Mouse (Mus musculus): ENCODE results near the gene Fbxl15. TPM values are rescaled to one million over a fixed set of nuclear protein-coding genes. Genes with fewer than 3 reads are reported as not detected.
A peak's percentile ranks its signal among the peaks of the same experiment; 100 is the strongest.

The Fbxl15 gene
- polyA plus RNA-seq, 1 experiment from 2014 or later: 15.4 TPM

- ATAC-seq (ENCODE audit: insufficient number of reproducible peaks, insufficient read depth, low FRiP score, low TSS enrichment): no peak
- 55% methylated on average over 18 of the region's 18 CpGs for WGBS
- H3K27me3 ChIP-seq: peaks cover 21% of the 10 kb centered on the region
Measured at GRCm38 (mm10) chr19:46303251-46304215, 24.5 kb upstream of the Fbxl15 start.

DNA sequence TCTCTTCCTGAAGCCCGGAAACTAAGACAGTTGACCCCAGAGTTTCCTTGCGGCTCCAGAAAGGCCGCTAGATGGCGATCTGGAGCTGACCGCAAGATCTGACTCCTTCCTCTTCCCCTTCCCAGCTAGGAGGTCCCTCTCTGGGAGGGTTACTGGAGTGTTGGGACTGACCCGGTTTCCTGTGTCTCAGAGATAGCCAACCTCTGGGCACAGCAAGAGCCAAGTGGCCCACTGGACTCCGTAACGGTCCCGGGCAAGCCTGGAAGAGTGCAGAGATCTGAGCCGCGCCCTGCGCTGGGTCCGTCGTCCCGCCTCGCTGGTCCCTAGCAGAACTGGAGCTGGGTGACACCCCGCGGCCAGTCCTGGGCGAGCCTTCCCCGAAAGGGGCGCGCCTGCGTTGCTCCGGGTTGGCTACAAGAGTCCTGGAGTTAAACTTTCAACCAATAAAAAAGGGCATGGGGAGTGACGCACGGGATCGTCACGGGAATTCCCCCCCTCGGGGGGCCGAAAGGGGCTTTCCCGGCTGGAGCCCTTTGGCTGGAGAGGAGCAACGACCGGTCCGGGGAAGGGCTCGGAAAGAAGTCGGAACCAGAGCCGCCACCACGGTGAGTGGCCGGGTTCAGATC, 23.7 kb upstream of the Fbxl15 start, which contains the start of gene Nfkb2:
Nfkb2 (plus strand) TSS at position 105 of the 626 bp plus-strand sequence.
- peak within 1 kb of the TSS; percentile 66 for H3K4me3 ChIP-seq
- H3K9me3 ChIP-seq: no peaks in the 10 kb centered on the region
- H3K27ac ChIP-seq: peak within 1 kb of the TSS; percentile 80
- H3K4me1 ChIP-seq: peaks cover 22% of the 10 kb centered on the region
- H3K27me3 ChIP-seq: peaks cover 25% of the 10 kb centered on the region
- no peaks in the 10 kb centered on the region for H3K36me3 ChIP-seq
- under 1% methylated on average over 39 of the region's 39 CpGs for WGBS
- peak within 1 kb of the TSS; percentile 98 for H3K4me2 ChIP-seq (replicated peaks)
- peak; percentile 73 for ATAC-seq (ENCODE audit: insufficient number of reproducible peaks, insufficient read depth, low FRiP score, low TSS enrichment)
- H3K9ac ChIP-seq: peak within 1 kb of the TSS; percentile 68

More at GRCm38 (mm10) chr19:46303251-46304215, 24.5 kb upstream of the Fbxl15 start:
- Histone ChIP-seq H3K9ac (peak overlapping the region; percentile 68; the same call in 1 of the 2 replicates), H3K9me3 (no peaks in the 10 kb centered on the region), H3K4me3 (peak overlapping the region; percentile 66), H3K4me1 (peaks cover 18% of the 10 kb centered on the region), H3K27ac (peak overlapping the region; percentile 80; the same call in 1 of the 2 replicates), H3K36me3 (no peaks in the 10 kb centered on the region), H3K4me2 (replicated peaks) (peak overlapping the region; percentile 98)

GRCm38 (mm10) chr19:46304908-46305333, 23.1 kb upstream of the Fbxl15 start:
- Histone ChIP-seq H3K9me3 (no peaks in the 10 kb centered on the region), H3K27me3 (peaks cover 25% of the 10 kb centered on the region), H3K27ac (peak overlapping the region; percentile 80)

GRCm38 (mm10) chr19:46305432-46306267, 22.3 kb upstream of the Fbxl15 start:
- peaks cover 7% of the 10 kb centered on the region; the same call in 1 of the 2 replicates for H3K36me3 ChIP-seq
- under 1% methylated on average over 43 of the region's 43 CpGs for WGBS
- no peaks in the 10 kb centered on the region for H3K9me3 ChIP-seq
- H3K9ac ChIP-seq: peak overlapping the region; percentile 68
- 0 out of 2 replicates have a peak overlapping the region, but pooled peaks have one; percentile 80 for H3K27ac ChIP-seq
- ATAC-seq (ENCODE audit: insufficient number of reproducible peaks, insufficient read depth, low FRiP score, low TSS enrichment): peak; percentile 54
- H3K27me3 ChIP-seq: peaks cover 25% of the 10 kb centered on the region
- peak overlapping the region; percentile 98 for H3K4me2 ChIP-seq (replicated peaks)
- peaks cover 22% of the 10 kb centered on the region for H3K4me1 ChIP-seq
- peak overlapping the region; percentile 66 for H3K4me3 ChIP-seq

More at GRCm38 (mm10) chr19:46304908-46305333, 23.1 kb upstream of the Fbxl15 start:
- peak overlapping the region; percentile 66 for H3K4me3 ChIP-seq
- H3K36me3 ChIP-seq: 0 out of 2 replicates have a peak, but pooled peaks cover 2% of the 10 kb centered on the region
- peak overlapping the region; percentile 98 for H3K4me2 ChIP-seq (replicated peaks)
- ATAC-seq (ENCODE audit: insufficient number of reproducible peaks, insufficient read depth, low FRiP score, low TSS enrichment): 0 out of 2 replicates have a peak, but pooled peaks have one; percentile 8
- under 1% methylated on average over 34 of the region's 34 CpGs for WGBS
- peaks cover 22% of the 10 kb centered on the region for H3K4me1 ChIP-seq
- peak overlapping the region; percentile 68 for H3K9ac ChIP-seq

- Histone ChIP-seq H3K27me3 (peaks cover 25% of the 10 kb centered on the region), H3K9ac (peak overlapping the region; percentile 68), H3K4me2 (replicated peaks) (peak overlapping the region; percentile 98), H3K4me3 (peak overlapping the region; percentile 66), H3K4me1 (peaks cover 22% of the 10 kb centered on the region), H3K9me3 (no peaks in the 10 kb centered on the region), H3K27ac (no peak overlapping the region), H3K36me3 (peaks cover 13% of the 10 kb centered on the region; the same call in 1 of the 2 replicates)
- WGBS: 51% methylated on average over 5 of the region's 5 CpGs
- ATAC-seq (ENCODE audit: insufficient number of reproducible peaks, insufficient read depth, low FRiP score, low TSS enrichment): no peak
Measured at GRCm38 (mm10) chr19:46306268-46306610, 21.7 kb upstream of the Fbxl15 start.

- Histone ChIP-seq H3K36me3 (peaks cover 18% of the 10 kb centered on the region; the same call in 1 of the 2 replicates), H3K9me3 (no peaks in the 10 kb centered on the region), H3K4me1 (peaks cover 22% of the 10 kb centered on the region), H3K27me3 (peaks cover 25% of the 10 kb centered on the region), H3K9ac (no peak overlapping the region), H3K4me3 (no peak overlapping the region), H3K4me2 (replicated peaks) (0 out of 2 replicates have a peak overlapping the region, but pooled peaks have one; percentile 98), H3K27ac (no peak overlapping the region)
- WGBS: 92% methylated on average over 9 of the region's 9 CpGs
- no peak for ATAC-seq (ENCODE audit: insufficient number of reproducible peaks, insufficient read depth, low FRiP score, low TSS enrichment)
Measured at GRCm38 (mm10) chr19:46306751-46307289, 21.2 kb upstream of the Fbxl15 start.

- no peak overlapping the region for H3K9ac ChIP-seq
- no peak for ATAC-seq (ENCODE audit: insufficient number of reproducible peaks, insufficient read depth, low FRiP score, low TSS enrichment)
- no peak overlapping the region for H3K4me2 ChIP-seq (replicated peaks)
- 81% methylated on average over 16 of the region's 16 CpGs for WGBS
- H3K4me1 ChIP-seq: peaks cover 22% of the 10 kb centered on the region
- no peak overlapping the region for H3K4me3 ChIP-seq
- no peak overlapping the region for H3K27ac ChIP-seq
- peaks cover 29% of the 10 kb centered on the region for H3K27me3 ChIP-seq
- peaks cover 18% of the 10 kb centered on the region; the same call in 1 of the 2 replicates for H3K36me3 ChIP-seq
- H3K9me3 ChIP-seq: no peaks in the 10 kb centered on the region
Measured at GRCm38 (mm10) chr19:46307781-46308180, 20.2 kb upstream of the Fbxl15 start.

GRCm38 (mm10) chr19:46308303-46308702, 19.7 kb upstream of the Fbxl15 start:
- WGBS: 55% methylated on average over 16 of the region's 16 CpGs
- Histone ChIP-seq H3K4me3 (no peak overlapping the region), H3K4me2 (replicated peaks) (peak overlapping the region; percentile 80; the same call in 1 of the 2 replicates), H3K4me1 (peaks cover 22% of the 10 kb centered on the region), H3K27ac (no peak overlapping the region), H3K9me3 (no peaks in the 10 kb centered on the region), H3K9ac (no peak overlapping the region), H3K27me3 (peaks cover 33% of the 10 kb centered on the region), H3K36me3 (peaks cover 18% of the 10 kb centered on the region; the same call in 1 of the 2 replicates)
- ATAC-seq (ENCODE audit: insufficient number of reproducible peaks, insufficient read depth, low FRiP score, low TSS enrichment): no peak

GRCm38 (mm10) chr19:46308706-46309435, 19.1 kb upstream of the Fbxl15 start:
- Histone ChIP-seq H3K36me3 (peaks cover 18% of the 10 kb centered on the region; the same call in 1 of the 2 replicates), H3K4me1 (peaks cover 19% of the 10 kb centered on the region), H3K27ac (no peak overlapping the region), H3K9me3 (no peaks in the 10 kb centered on the region), H3K27me3 (peaks cover 39% of the 10 kb centered on the region), H3K4me3 (peak overlapping the region; percentile 34), H3K4me2 (replicated peaks) (peak overlapping the region; percentile 80), H3K9ac (peak overlapping the region; percentile 41)
- 2% methylated on average over 46 of the region's 47 CpGs for WGBS
- peak; percentile 13; the same call in 1 of the 2 replicates for ATAC-seq (ENCODE audit: insufficient number of reproducible peaks, insufficient read depth, low FRiP score, low TSS enrichment)

Measured in embryonic facial prominence, embryonic 12.5 days (tissue).